Mouse (Mus musculus): ENCODE measurements around the gene Mea1.

The Mea1 gene

GRCm38 (mm10) chr17:46678416-46678815 lies at the start of gene Mea1:
Mea1 (plus strand) TSS chr17:46678793.
- no peak for DNase-seq (ENCODE audit: low spot score)

GRCm38 (mm10) chr17:46629685-46630441 lies 48.7 kb upstream of the Mea1 start:
- no peak for DNase-seq (ENCODE audit: low spot score)

- no peak for DNase-seq (ENCODE audit: low spot score)
Measured at GRCm38 (mm10) chr17:46636831-46637523, 41.6 kb upstream of the Mea1 start.

GRCm38 (mm10) chr17:46639929-46640328 lies 38.7 kb upstream of the Mea1 start:
- DNase-seq (ENCODE audit: low spot score), result no peak

- DNase-seq (ENCODE audit: low spot score), result no peak
Measured at GRCm38 (mm10) chr17:46642060-46642459, 36.5 kb upstream of the Mea1 start.

GRCm38 (mm10) chr17:46644152-46644805 lies 34.3 kb upstream of the Mea1 start:
- DNase-seq (ENCODE audit: low spot score), result no peak

GRCm38 (mm10) chr17:46644916-46645475 lies 33.6 kb upstream of the Mea1 start:
- DNase-seq (ENCODE audit: low spot score), result no peak

GRCm38 (mm10) chr17:46645561-46646321 lies 32.9 kb upstream of the Mea1 start, which contains the start of the genes Klc4 and Mrpl2:
Klc4 (minus strand) TSS chr17:46646022.
Mrpl2 (plus strand) TSS chr17:46646229.
- DNase-seq (ENCODE audit: low spot score), result peak; percentile 97

GRCm38 (mm10) chr17:46646322-46646662 lies 32.3 kb upstream of the Mea1 start:
- DNase-seq (ENCODE audit: low spot score), result no peak

- no peak for DNase-seq (ENCODE audit: low spot score)
Measured at GRCm38 (mm10) chr17:46647279-46647678, 31.3 kb upstream of the Mea1 start.

- DNase-seq (ENCODE audit: low spot score), result no peak
Measured at GRCm38 (mm10) chr17:46648436-46648835, 30.2 kb upstream of the Mea1 start.

- DNase-seq (ENCODE audit: low spot score), result no peak
Measured at GRCm38 (mm10) chr17:46649811-46650210, 28.8 kb upstream of the Mea1 start.

- peak; percentile 87 for DNase-seq (ENCODE audit: low spot score)
Measured at GRCm38 (mm10) chr17:46650232-46651031, 28.2 kb upstream of the Mea1 start, which contains the start of gene Cul7. Cul7 (plus strand) TSS chr17:46650337.

GRCm38 (mm10) chr17:46651292-46651691 lies 27.3 kb upstream of the Mea1 start:
- no peak for DNase-seq (ENCODE audit: low spot score)

GRCm38 (mm10) chr17:46651755-46652547 lies 26.6 kb upstream of the Mea1 start:
- no peak for DNase-seq (ENCODE audit: low spot score)

GRCm38 (mm10) chr17:46656054-46656453 lies 22.5 kb upstream of the Mea1 start:
- no peak for DNase-seq (ENCODE audit: low spot score)

- no peak for DNase-seq (ENCODE audit: low spot score)
Measured at GRCm38 (mm10) chr17:46661351-46661750, 17.2 kb upstream of the Mea1 start.

GRCm38 (mm10) chr17:46661981-46662380 lies 16.6 kb upstream of the Mea1 start:
- DNase-seq (ENCODE audit: low spot score), result no peak

GRCm38 (mm10) chr17:46662730-46663129 lies 15.9 kb upstream of the Mea1 start:
- DNase-seq (ENCODE audit: low spot score), result no peak

- no peak for DNase-seq (ENCODE audit: low spot score)
Measured at GRCm38 (mm10) chr17:46667712-46668111, 10.9 kb upstream of the Mea1 start.

Data from left cerebral cortex, adult 11 months (tissue).